Mouse (Mus musculus) cerebellum, postnatal 14 days (tissue): ENCODE results near the gene Pms1.

Experiments
- DNase-seq, 2 experiments: peaks; one replicate each; pipeline ENCODE4 v3.0.0; 2021; ENCODE audit warnings: mixed read lengths in 2 of 2

Pms1 gene

GRCm38 (mm10) chr1:53194536-53194935 is 102.3 kb downstream of the Pms1 start:
- DNase-seq, result no peak

GRCm38 (mm10) chr1:53191234-53191633 is 105.6 kb downstream of the Pms1 start:
- no peak for DNase-seq

- DNase-seq, result no peak
Measured at GRCm38 (mm10) chr1:53189620-53190019, 107.2 kb downstream of the Pms1 start.

GRCm38 (mm10) chr1:53187536-53187935 is 109.3 kb downstream of the Pms1 start, which contains the start of gene 1700019A02Rik:
TSS of gene 1700019A02Rik (minus strand) at chr1:53187636.
- DNase-seq, result no peak

- DNase-seq, result no peak
Measured at GRCm38 (mm10) chr1:53186301-53186700, 110.5 kb downstream of the Pms1 start.

GRCm38 (mm10) chr1:53157715-53158114 is 139.1 kb downstream of the Pms1 start:
- DNase-seq, result no peak
